Mouse (Mus musculus) lung, postnatal 10 days (tissue): ENCODE data around the gene Fuca1.

ENCODE experiments used
- DNase-seq: peaks from one replicate; pipeline ENCODE4 v3.0.0; 2021

The Fuca1 gene

DNA sequence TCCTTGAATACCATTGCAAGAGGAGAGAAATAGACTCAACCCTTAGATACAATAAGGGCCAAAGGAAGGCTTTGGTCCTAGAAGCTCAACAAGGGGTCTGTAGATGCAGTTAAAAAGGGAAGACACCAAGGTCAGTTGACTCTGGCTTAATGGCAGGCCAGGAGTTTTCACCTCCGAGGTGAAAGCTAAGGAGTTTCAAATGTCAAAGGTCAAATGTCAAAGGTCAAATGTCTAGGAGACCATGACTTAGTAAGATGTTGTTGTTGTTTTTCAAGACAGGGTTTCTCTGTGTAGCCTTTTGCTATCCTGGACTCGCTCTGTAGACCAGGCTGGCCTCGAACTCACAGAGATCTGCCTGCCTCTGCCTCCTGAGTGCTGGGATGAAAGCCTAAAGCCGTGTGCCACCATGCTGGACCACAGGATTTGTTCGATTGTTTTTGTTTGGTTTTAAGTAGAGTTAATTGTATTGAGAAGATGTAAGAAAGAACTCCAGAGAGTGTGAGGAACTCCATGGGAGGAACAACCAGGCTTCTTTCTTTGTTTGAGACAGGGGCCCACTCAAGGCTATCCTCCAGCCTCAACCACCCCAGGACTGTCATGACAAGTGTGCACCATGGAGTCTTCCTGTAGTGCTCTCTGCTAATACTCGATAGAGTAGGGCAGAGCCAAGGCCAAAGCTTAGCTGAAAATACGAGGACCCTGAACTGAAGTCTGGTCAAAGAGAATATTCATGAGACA is 31.2 kb upstream of the Fuca1 start:
- DNase-seq = no peak

DNA sequence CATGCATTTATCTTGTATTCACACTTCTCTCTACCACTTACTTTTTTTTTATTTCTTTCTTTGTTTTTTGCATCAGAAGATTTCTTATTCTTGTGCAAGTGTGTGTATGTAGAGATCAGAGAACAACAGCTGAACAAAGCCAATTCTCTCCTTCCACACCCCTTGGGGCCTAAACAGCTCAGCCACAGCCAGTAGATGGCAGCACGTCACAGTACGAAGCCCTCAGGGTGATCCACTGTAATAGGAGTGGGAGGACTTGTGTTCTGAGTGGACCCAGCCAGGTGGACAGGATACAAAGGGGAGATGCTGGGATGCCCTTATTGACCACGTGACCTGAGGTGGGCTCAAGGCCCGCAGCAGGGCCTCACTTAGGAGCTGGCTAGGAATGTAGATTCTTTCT is 30.7 kb upstream of the Fuca1 start:
- DNase-seq = peak; percentile 90

DNA sequence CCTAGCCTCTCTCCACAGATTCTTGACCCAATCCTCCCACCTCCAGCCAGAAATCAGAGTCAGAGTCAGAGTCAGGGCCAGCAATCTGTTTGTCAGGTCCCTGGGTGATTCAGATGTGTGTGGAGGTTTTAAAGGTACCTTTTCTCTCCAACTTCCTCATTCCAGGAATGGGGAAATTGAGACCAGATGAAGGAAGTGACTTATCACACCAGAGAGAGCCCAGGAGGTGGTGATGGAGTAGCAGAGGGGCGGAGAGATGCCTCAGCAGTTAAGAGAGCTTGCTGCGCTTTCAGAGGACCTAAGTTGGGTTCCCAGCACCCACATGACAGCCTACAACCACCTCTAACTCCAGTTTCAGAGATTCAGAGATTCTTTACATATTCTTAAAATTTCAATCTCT is 29.0 kb upstream of the Fuca1 start:
- no peak for DNase-seq

DNA sequence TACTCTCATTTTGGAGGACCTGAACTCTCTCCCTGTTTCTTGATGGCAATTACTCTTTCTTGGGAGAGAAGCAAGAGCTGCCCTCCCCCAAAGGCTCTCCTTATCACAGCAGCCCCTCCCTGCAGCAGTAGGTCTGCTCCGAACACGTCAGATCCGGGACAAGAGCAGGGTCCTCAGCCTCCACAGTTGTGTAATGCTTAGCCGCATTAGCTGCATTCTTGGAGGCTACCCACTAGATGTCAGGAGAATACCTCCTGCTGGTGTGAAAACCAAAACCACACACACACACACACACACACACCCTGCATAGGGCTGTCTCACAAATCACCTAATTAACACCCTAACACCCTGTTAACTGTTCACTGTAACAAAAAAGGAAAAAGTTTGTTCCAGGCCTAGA is 27.7 kb upstream of the Fuca1 start:
- no peak for DNase-seq

DNA sequence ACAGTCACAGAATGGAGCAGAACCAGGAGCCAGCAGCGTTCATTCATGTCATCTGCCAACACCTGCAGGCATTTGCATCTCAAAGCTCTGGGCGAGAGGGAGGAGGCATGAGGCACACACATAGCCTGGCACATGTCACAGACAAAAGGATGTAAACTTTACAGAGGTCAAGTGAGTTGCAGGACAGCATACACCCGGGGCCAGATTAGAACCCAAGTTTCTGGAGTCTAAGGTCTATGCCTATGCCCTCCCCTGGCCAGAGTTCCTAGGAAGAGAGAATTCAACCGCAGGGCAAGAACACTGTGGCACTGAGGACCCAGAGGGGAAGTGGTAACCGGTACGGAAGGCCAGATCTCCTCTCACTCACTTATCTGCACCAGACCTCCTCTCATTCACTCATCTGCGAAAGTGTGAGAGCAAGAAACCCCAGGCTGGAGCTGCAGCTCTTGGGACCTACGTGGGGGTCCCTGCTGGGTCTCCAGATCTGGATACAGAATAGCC is 25.4 kb upstream of the Fuca1 start, which contains the start of gene Cnr2:
TSS of gene Cnr2 (plus strand) at position 324 of the 501 bp plus-strand sequence.
- DNase-seq = no peak

DNA sequence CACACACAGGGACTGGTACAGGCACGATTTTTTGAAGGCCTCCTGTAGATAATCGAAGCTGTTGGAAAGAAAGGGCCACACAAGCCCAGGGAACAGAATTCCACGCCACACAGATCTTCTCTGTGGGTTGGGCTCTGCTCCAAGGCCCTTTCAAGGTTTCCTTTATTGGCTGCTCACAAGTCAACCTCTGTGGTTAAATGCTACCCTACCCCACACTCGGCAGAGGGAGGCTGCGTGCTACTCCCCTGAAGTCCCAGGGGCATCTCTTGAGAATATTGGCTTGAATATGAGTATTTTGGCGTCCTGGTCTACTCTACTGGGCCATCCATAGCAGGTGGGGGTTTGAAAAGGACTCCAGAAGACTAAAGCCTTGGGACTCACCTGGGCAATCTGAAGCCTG is 24.4 kb upstream of the Fuca1 start:
- DNase-seq = no peak

DNA sequence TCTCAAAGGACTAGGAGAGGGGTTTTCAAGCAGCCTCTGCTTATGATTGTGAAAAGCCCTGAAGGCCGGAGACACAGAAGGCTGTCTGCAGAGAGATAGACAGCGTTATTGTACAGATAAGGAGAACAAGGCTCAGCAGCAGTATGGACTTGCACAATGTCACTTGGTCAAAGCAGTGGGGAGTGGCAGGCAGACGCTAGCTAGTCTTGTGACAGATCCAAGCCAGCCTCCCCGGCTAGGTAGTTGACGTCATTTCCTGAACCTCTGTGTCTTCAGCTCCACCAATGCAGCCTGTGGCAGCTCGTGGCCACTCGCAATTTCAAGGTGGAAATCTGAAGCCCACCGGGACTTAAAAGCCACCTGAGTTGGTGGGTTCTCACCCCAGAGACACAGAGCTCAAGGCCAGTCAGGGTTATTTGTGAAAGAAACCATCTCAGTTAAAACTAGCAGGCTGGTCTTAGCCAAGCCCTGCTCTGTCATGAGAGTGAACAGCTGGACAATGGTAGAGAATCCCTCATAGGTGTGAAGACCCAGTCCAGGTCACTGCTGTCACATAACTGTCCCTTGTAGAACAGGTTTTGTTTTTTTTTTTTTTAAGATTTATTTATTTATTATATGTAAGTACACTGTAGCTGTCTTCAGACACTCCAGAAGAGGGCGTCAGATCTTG is 22.0 kb upstream of the Fuca1 start:
- no peak for DNase-seq

DNA sequence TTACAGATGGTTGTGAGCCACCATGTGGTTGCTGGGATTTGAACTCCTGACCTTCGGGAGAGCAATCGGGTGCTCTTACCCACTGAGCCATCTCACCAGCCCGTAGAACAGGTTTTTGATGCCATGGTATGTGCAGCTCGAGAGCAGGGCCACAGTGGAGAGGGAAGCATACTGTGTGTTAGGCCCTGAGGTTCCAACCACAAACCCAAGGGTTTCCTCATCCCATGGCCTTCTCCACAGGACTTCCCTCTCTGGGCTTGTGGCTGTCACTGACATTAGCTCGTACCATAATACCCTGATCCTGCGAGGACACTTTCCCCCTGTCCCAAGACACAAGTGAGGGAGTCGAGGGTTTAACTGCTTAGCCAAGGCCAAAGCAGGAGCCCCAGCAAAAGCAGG is 21.5 kb upstream of the Fuca1 start:
- no peak for DNase-seq

DNA sequence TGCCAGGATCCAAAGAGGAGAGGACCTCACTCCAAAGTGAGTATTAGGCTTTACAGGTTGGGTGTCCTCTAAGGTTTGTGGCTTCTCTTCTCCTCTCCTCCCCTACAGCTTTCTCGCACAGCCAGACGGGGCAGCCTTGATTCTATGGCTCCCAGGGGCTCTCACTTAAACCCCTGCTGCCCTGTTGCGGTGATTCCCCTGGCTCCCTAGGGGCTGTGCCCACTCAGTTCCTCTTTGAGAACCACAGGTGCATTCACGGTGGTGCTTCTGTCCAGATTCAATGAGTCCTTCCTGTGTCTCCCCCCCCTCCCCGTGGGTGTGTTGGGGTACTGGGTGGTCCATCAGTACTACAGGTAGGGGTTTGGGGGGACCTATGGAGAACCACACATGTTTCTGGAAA is 20.5 kb upstream of the Fuca1 start:
- DNase-seq = no peak

DNA sequence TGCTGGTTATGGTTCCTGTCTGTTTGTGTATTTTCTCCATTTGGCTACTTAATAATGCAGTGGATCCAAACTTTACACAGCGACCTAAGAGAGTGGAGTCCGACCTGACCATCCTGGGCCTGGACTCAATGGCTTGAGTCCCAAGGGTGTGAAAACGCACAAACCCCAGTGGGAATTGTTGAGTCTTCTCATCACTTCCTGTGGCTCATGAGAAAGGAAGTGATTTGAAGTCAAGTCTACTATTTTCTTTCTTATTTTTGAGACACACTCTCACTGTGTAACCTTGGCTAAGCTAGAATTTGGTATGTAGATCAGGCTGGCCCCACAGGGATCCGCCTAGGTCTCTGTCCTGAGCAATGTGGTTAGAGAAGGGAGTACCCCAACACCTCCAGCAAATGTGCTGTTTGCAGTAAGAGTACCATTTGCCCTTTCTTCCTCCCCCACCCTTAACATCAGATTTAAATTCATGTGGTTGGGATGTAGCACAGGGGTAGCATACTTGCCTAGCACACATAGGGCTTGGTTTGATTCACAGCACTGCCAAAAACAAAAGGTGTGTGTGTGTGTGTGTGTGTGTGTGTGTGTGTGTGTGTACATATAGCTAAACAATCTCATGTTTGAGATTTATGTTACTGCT is 17.8 kb upstream of the Fuca1 start:
- DNase-seq = no peak

DNA sequence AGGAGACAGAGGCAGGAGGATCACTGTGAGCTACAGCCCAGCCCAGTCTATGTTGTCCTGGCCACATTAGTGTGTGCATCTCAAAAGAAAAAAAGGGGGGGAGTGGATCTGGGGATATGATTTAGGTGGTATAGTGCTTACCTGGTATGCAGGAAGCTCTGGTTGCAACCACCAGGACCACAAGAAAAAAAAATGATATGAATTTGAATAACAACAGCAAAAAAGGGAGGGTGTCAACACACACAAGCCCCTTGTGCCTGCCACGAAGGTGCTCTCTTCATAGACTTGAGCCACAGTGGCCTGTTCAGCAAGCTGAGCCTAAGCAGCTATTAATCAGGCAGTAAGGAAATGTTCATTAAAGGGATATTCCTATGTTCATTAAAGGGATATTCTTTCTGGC is 15.7 kb upstream of the Fuca1 start:
- DNase-seq = no peak

DNA sequence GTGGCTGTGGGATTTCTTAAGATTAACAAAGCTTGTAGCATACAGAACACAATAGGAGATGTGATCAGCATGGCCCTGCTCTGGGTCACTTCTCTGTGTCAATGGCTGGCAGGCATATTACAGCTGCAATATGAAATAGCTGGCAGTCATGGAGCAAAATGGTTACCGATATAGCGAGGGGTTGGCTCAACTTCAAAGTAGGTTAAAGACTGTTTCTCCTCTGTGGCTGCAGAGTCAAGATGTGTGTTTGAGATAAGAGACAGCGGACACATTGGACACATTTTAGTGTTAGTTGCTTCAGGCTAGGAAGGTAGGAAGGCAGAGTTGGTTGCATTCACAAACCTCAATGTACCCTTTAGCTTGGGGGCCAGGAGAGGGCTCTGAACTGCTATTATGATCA is 13.9 kb upstream of the Fuca1 start:
- DNase-seq = no peak

DNA sequence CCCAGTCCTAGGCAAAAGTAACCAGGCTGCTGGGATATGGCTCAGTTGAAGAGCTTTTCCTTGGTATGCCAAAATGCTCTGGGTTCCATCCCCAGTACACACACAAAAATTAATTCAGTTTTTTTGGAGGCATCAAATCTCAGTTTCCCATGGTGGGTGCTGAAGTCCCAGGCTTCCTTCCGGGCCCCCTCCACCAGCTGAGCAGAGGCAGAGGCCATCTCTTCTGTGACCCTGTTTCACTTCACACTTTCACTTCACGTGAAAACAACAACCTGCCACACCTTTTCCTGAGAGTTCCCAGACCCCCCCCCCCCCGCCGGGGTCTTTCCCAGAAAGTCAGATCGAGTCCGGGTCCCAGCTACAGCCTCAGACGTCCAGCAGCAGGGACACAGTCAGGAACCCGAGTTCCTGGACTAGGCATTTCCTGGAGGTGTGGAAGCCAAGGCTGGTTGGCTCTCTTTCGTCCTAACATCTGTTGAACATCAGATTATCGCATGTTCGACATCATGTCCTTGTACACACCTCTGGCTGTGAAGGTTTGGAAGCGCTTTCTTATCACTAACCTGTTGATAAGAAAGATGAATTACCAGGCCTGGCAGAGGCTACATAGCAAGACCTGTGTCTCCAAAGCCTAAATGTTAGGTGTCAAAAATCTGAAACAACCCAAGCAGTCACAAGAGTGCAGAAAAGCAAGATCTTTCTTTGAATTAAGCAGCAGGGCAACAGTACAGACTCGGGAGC is 11.0 kb upstream of the Fuca1 start:
- DNase-seq = no peak

DNA sequence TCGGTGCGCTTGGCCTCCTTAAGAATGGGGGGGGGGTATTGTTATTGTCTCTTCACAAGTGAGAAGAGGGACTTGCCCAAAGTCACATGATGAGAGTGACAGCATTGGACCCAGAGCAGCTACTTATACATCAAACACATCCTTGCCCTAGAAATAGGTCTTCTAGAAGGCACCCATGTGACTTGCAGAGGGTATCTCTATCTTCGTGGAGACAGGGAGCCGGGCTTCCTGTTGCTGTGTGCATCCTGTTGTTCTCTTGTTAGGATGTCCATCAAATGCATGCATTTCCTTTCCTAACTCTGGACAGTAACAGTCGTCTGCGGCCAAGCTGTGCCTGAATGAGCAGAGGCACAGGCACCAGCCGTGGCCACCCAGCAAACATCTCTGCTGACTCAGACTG is 9.0 kb upstream of the Fuca1 start:
- peak; percentile 43 for DNase-seq

DNA sequence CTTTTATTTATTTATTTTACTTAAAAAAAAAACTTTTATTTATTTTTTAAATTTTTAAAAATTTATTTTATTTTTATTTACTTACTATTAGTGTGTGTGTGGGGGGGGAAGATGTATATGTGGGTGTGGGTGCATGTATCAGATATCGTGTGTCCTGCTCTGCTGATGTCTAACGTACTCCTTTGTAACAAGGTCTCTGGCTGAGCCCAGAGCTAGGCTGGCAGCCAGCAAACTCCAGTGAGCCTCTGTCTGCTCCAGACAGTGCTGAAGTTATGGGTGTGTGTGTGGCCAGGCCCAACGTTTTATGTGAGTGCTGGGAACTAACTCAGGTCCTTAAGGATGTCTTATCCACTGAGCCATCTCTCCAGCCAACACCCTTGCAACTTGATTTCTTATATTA is 8.4 kb upstream of the Fuca1 start:
- DNase-seq = no peak

DNA sequence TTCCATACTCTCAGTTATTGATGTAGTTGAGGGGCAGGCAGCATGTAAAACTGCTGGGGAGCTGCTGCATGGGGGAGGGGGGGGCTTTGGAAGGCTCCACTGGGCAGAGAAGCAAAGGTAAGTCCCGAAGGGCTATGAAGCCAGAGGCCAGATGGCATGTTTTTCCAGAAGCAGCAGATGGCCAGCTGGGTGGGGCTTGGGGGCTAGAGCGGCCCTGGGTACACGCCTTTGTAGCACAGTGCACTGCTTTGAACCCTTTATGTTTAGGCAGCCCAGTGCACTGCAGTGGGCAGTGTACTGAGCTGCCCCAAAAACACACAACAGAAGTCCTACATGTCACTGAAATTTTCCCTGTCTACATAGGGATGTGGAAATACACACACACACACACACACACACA is 7.7 kb upstream of the Fuca1 start:
- DNase-seq = no peak

DNA sequence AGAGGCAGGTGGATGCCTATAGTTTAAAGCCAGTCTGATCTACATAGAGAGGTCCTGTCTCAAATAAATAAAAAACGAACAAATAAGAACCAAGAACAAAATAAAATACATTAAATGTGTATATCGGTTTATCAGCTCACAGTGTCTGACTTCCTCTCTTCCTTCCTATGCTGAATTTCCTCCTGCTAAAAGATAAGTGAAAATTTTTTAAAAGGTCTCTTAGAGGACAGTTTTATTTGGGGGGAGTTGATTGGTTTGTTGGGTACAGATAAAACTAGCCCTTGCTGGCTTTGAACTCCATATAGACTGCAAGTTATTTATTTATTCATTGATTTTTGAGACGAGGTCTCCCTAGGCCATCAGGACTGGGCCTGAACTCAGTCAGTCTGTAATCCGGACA is 7.1 kb upstream of the Fuca1 start:
- DNase-seq = no peak

DNA sequence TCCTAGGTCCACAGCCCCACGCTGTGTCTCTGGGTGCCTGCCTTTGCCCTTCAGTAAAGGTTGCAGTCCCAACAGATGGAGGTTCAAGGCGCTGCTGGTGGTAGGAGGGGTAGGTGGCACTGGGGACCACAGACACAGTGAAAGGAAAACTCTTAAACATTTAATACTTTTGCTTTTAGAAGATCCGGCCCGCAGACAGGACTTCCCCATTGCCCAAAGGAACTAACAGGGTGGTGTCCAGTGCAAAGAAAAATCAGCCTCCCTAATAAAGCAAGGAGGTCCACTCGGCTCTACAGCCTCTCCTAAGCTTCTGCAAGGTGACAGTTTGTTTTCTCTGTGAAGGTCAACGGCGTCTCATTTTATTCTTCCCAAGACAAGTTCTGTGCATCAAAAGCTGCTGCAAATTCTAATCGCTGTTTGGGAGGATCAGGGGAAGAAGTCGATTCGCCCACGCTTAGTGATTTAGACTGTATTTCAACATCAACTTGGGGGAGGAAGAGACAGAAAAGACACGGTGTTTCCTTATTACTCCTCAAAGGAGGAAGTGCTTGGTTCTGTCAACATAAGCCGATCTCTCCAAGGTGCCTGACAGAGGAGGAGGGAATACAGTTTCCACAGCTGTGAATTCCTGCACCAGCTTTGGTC is 1.8 kb upstream of the Fuca1 start:
- DNase-seq = no peak

DNA sequence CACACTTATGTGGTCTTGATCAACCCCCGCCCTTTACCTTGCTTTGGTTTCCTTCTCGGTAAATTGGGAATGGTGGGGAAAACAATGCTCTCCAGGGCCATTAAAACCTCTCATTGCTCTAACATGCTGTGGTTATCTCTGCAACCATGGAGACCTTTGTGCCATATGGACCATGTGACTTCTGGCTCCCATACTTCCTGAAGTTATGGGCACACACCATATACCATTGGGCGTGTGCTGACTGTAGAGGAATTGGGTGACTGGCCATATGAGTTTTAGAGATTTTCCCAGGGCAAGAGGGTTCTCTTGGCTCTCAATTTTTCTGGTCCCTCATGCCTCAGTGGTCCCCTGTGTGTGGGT is 1.3 kb upstream of the Fuca1 start:
- no peak for DNase-seq

DNA sequence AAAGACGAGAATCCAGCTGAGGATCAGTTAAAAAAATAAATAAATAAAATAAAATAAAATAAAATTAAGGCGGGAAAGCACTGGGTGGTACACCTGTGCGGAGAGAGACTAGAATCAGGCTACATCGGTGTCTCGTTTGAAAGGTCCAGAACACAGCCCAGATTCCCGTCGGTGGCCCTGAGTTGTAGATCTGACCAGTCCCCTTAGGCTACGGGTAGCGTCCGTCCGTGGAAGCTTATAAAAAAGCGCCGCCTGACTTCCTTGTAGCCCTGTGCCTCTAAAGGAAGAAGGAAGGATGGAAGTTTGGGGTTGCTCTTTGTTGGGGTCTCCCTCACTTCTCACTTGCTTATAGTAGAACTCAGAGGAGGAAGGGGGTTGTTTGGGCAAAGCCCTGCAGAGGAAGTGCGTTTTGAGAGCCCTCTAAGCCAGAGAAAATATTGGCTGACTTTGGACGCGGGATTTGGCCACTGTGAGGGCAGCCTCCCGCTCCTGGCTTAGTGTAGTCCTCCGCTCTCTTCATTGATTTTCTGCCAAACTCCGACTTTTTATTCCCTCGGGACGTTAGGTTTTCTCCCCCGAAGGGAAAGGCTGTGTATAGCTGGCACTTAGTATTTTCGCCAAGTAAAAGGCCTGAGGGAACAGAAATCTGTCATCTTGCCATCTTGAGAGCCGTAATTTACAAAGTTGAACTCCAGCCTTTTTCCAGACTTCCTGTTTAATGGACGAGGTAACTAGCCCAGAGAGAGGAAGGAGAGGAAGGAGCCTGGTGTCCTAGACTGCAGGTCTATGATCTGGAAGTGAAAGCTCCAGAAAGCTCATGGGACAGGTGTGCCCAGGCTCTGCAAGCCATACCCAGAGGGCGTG is 954 bp downstream of the Fuca1 start:
- peak; percentile 28 for DNase-seq

DNA sequence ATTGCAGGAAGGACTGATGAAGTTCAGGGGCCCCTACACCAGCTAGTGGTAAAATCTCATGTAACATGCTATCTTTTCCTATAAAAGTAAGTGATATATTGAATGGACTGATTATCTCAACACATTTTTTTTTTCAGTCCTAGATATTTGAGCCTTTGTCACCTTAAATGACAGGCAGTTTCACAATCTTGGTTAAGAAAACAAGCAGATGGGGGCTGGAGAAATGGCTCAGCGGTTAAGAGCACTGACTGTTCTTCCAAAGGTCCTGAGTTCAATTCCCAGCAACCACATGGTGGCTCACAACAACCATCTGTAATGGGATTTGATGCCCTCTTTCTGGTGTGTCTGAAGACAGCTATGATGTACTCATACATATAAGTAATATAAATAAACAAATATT is 1.7 kb downstream of the Fuca1 start:
- DNase-seq = no peak

DNA sequence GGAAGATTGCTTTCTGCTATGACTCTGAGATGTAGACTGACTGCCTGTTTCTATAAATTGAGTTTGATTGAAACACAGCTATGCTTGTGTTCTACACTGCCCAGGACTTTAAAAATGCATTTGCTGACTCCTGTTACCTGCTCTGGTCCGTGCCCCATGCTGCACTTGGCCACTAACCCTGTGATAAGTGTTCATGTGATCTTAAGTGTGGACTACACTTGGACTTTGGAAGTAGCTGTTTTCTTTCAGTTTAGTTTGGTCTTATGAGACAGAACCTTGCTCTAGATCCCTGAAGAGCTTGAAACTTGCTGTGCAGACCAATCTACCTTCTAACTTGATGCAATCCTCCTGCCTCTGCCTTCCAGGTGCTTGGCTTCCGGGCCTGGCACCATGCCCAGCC is 3.9 kb downstream of the Fuca1 start:
- DNase-seq = no peak
